Mouse (Mus musculus): ENCODE data around the gene Ralbp1.

The Ralbp1 gene

GRCm38 (mm10) chr17:65885697-65886529 lies at the start of gene Ralbp1:
Gene Ralbp1, minus strand, starts transcription at chr17:65885798.
- DNase-seq (ENCODE audit: low read depth, low spot score): peak; percentile 88

DNA sequence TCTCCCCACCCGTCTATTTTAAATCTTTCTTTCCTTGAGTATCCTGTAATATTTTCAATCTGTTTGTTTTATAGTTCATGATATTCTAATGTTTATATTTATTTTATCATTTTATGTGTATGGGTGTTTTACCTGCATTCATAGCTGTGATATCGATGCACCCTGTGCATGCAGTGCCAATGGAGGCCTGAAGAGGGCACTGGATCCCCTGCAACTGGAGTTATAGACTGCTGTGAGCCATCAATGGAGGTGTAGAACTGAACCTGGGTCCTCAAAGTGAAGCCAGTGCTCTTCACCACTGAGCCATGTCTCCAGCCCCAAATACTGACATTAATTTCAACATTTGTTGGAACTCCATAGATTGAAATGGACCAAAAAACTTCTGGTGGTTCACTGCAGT lies 48.1 kb upstream of the Ralbp1 start:
- DNase-seq (ENCODE audit: low read depth, low spot score): no peak

DNA sequence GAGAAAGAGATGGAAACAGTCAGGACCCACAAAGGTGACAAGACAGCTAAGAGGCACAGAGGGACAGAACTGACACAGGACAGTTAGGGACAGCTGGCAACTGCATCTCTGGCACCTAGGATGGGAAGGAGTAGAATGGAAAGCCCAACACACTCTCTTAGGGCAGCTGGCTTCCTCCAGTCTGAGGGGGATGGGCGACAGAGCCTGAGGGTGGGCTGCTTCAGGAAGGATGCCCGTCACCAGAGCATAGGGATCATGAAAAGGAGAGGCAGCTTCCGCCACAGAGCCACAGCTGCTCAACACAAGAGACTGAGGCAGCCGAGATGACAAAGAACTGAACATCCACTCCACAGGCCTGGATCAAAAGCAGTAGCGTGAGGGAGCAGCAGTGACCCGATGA lies 45.9 kb upstream of the Ralbp1 start:
- no peak for DNase-seq (ENCODE audit: low read depth, low spot score)

GRCm38 (mm10) chr17:65930960-65931359 lies 45.4 kb upstream of the Ralbp1 start:
- DNase-seq (ENCODE audit: low read depth, low spot score): peak; percentile 97

GRCm38 (mm10) chr17:65930158-65930826 lies 44.7 kb upstream of the Ralbp1 start:
- no peak for DNase-seq (ENCODE audit: low read depth, low spot score)

- DNase-seq (ENCODE audit: low read depth, low spot score): no peak
Observed at GRCm38 (mm10) chr17:65929319-65929978, 43.9 kb upstream of the Ralbp1 start.

DNA sequence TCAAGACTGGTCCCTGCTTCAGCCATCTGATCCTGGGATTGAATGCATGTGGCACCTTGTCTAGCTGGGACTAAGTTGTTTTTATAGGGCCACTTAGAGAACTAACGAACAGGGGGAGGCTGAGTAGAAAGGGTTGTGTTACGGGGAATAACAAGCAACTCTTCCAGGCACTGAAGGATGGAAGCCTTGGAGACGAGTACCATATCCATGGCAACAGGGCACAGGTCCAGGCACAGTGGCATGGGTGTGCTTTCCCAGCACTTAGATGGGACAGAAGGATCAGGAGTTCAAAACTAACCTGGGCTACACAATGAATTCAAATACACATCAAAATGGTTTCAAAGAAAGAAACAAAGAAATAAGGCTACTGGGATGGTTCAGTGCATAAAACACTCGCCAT lies 41.5 kb upstream of the Ralbp1 start:
- peak; percentile 29 for DNase-seq (ENCODE audit: low read depth, low spot score)

DNA sequence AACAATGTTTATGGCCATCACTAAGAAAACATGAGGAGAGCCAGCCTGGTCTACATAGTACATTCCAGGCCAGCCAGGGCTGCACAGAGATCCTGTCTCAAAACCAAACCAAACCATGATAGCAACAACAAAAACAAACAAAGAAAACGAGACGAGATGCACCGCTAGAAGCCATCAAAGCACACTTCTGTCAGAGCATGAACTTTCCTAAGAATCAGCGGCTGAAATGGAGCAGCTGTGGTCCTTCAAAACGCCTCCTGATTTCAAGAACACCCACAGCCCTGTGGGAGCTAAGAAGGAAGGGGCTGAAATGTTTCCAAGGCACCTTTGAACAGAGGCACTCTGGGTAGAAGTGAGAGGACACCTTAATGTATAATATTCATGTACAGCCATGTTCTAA lies 38.6 kb upstream of the Ralbp1 start:
- DNase-seq (ENCODE audit: low read depth, low spot score): no peak

DNA sequence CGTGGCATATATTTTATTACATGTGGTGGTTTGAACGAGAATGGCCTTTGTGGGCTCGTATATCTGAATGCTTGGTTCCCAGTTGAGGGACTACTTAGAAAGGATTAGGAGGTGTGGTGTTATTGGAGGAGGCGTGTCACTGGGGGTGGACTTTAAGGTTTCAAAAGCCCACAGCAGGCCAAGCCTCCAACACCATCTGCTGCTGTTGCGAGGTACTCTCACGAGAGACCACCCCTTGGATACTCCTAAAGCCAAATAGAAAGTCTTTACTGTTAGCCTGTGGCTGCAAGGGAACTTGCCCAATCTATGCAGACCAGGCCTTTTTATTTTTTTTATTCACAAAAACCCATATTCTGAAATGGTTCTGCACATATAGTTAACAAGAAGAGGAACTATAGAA lies 36.4 kb upstream of the Ralbp1 start:
- DNase-seq (ENCODE audit: low read depth, low spot score): no peak

DNA sequence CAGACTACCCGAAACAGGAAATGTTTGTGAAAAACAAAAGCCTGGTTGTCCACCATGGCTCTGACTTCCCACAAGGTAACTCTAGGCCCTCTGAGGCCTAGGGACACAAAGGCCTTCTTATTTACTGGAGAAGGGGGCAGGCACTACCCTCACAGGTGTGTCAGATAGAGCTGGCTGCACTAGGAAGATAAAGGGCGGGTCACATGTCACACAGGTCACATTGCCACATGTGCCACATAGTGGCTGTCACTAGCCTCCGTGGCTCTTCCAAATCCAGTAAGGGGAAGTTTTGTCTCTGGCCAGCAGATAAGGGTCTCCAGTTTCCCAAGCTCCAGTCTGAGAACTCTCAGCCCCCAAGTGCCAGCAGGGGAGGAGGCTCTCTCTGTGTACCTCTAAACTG lies 33.6 kb upstream of the Ralbp1 start:
- no peak for DNase-seq (ENCODE audit: low read depth, low spot score)

GRCm38 (mm10) chr17:65916135-65916668 lies 30.6 kb upstream of the Ralbp1 start:
- peak; percentile 81 for DNase-seq (ENCODE audit: low read depth, low spot score)

GRCm38 (mm10) chr17:65914083-65914482 lies 28.5 kb upstream of the Ralbp1 start:
- no peak for DNase-seq (ENCODE audit: low read depth, low spot score)

DNA sequence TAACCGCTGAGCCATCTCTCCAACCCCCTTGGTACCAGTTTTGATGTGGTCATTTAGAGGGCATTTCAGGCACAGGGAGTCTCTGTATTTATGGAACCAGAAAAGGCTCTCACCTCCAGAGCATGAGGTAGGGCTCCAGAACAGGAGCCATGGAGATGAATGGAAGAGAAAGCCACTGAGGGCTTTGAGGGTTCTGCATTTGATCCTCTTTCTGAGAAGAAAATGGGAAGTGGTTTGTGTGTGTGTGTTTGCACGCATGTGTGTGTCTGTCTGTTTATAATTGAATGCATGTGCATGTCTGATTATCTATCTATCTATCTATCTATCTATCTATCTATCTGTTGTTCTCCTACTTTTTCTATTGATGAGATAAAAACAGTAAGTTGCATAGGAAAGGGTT lies 26.6 kb upstream of the Ralbp1 start:
- no peak for DNase-seq (ENCODE audit: low read depth, low spot score)

DNA sequence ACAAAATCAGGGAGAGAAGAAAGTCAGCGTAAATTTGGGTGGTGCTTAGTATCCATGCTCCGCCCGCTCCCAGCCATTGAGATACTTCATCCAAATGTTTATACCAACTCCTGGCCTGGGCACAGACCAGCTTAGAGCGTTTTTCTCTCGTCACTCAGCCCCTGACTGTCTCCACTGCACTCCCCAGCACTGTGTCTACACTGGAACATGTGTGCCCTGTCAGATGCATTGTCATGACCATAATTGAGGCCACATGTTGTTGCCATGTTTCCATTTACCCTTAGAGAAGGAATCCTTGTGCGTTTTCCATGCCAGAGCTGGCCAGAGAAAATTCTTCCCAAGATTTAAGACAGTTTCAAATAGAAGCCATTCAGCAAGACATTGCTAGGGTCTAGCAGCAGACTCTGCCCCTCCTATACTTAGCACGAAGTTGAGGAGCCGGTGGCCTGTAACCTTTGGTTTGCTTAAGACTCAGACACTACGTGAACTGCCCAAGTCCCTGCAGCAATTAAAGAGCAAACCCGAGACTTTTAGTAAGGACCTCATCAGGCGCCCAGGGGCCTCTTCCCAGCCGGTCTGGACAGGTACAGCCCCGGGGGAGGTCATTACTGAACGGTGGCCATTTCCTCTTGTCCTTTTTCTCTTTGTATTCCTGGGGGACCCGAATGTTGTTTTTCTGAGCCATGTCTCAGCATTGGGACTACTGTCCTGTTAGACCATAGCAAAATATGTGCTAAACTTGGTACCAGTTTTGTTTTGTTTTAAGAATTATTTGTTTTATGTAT lies 25.9 kb upstream of the Ralbp1 start:
- DNase-seq (ENCODE audit: low read depth, low spot score): no peak

DNA sequence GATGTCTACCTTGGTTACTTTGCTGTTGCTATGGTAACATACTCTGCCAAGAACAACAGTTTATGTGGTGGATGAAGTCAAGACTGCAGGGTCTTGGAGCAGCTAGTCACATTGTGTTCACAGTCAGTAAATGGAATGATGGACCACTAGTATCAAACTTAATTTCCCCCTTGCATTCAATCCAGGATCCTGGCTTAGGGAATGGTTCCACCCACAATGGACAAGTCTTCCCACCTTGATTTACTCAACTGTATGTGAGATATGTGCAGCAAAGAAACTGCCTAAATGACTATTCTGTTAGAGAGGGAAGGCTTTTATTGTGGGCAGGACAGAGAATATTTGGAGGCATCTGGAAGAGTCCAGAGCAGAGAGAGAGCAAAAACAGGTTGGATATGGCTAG lies 22.7 kb upstream of the Ralbp1 start:
- no peak for DNase-seq (ENCODE audit: low read depth, low spot score)

DNA sequence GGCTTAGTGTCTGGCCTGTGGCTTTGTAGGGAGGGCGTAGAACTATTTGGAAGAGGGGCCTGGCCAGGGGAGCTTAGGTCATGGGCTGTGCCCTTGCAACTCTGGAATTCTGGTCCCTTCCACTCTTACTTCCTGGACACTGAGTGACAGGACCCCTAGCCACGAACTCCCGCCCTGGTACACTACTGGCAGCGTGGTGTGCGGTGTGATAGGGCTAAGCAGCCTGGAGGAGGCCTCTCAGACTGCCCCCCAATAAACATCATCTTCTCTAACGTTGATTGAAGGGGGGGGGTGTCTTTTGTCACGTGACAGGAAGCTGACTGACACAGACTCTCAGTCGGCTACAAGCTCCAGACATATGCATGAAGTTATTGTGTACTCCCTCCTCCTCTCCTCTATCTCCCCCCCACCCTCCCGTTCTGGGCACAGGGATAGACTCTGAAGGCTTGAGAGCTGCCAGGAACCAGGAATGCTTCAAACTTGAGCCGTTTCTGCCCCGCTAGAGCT lies 21.4 kb upstream of the Ralbp1 start:
- no peak for DNase-seq (ENCODE audit: low read depth, low spot score)

GRCm38 (mm10) chr17:65906313-65906894 lies 20.8 kb upstream of the Ralbp1 start:
- DNase-seq (ENCODE audit: low read depth, low spot score): no peak

DNA sequence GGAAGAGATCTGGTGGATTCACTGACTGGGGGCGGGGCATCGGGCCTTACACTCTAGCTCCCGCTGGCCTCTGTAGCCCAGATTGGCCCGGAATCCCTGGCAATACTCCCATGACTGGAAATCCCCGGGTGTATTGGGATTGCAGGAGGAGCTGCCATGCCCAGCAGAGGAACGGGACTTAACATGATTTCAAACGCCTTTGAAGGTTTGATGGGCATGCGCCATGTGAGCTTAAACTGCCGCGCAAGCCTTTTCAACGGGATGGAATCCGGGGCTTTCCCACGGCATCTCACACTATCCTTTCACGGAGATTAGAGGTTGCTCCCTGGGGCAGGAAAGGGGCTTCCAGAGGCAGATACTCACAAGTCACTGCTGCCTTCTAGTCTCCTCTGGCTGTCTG lies 19.6 kb upstream of the Ralbp1 start:
- DNase-seq (ENCODE audit: low read depth, low spot score): no peak

GRCm38 (mm10) chr17:65903826-65904225 lies 18.2 kb upstream of the Ralbp1 start:
- peak; percentile 88 for DNase-seq (ENCODE audit: low read depth, low spot score)

DNA sequence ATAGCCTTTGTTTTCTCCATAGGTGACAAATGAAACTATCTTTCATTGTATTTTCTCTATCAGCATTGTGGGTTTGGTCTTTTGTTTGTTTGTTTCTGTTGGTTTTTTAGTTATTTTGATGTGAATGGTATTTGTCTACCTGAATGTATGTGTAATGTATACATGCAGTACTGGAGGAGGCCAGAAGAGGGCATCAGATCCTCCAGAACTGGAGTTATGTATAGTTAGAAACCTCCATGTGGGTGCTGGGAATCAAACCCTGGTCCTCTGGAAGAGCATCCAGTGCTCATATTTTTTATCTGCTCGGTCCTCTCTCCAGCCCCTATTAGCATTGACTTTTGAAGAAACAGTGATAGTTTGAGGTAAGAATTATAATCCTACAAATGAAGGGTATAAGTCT lies 17.4 kb upstream of the Ralbp1 start:
- no peak for DNase-seq (ENCODE audit: low read depth, low spot score)

DNA sequence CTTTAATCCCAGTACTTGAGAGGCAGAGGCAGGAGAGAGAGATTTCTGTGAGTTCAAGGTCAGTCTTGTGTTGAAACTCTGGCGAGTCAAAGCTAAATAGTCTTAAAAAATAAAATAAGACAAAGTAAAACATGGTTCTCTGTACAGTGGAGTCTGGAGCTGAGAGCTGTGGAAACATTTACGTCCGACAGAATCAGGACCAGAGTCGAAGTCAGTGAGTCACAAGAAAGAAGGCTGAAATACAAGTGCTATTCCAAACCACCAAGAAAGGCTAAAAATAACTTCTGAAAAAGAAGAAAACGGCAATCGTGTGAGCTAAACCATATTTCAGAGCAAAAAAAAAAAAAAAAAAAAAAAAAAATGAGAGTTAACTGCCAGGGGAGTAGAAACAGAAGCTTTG lies 16.7 kb upstream of the Ralbp1 start:
- peak; percentile 67 for DNase-seq (ENCODE audit: low read depth, low spot score)

All from brain, adult 2 months (tissue).